Mouse (Mus musculus): ENCODE measurements around the gene Flrt1. TPM values are rescaled to one million over a fixed set of nuclear protein-coding genes. Genes with fewer than 3 reads are reported as not detected.

Flrt1 gene
- total and polyA plus RNA-seq, 3 experiments: 0.84 to 1.2 (median 1.1) TPM

DNA sequence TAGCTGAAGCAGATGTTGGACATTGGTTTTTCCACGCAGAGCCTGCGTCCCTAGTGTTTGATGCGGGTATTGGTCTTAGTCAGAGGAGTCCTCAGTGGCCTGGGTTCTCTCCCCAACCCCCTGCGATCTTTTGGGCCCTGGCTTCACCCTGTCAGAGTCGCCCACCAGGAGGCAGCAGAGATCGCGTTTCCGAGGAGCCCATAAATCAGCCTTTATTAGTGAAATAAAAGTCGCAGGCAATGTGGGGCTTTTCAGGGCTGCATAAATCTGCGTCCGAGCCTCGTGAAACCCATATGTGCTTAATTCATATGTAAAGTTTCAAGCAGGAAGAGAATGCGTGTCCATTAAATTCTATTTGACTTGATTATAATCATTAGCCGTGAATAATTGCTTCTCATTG is 37.4 kb downstream of the Flrt1 start:
- peak; percentile 72 to 87 for DNase-seq
- Histone ChIP-seq H3K36me3 (ENCODE audit: control insufficient read depth, insufficient read depth, low read length) (no peaks in the 10 kb centered on the region), H3K27ac (no peak overlapping the region), H3K79me2 (replicated peaks; ENCODE audit: control insufficient read depth, insufficient read depth, low read length) (no peaks in the 10 kb centered on the region), H3K27me3 (ENCODE audit: control insufficient read depth, insufficient read depth, low read length) (no peaks in the 10 kb centered on the region), H3K4me1 (ENCODE audit: control insufficient read depth, insufficient read depth, low read length) (no peaks in the 10 kb centered on the region; the same call in 1 of the 2 replicates), H3K9ac (ENCODE audit: low read depth, low read length) (no peak overlapping the region), H3K4me3 (no peak overlapping the region)
- TF ChIP-seq CTCF (IDR thresholded peaks at IDR 0.05) (peak; percentile 95), POLR2A (IDR thresholded peaks at IDR 0.05; ENCODE audit: insufficient read depth, low read depth, low read length) (no peak)
- intact Hi-C loops (cut with DNase I): loop anchor here (1.0 to 10.0 kb wide), 3 partner anchors 128 to 369 kb away; partner anchors contain the start of gene Mark2
- WGBS: 12% methylated on average over 14 of the region's 14 CpGs

DNA sequence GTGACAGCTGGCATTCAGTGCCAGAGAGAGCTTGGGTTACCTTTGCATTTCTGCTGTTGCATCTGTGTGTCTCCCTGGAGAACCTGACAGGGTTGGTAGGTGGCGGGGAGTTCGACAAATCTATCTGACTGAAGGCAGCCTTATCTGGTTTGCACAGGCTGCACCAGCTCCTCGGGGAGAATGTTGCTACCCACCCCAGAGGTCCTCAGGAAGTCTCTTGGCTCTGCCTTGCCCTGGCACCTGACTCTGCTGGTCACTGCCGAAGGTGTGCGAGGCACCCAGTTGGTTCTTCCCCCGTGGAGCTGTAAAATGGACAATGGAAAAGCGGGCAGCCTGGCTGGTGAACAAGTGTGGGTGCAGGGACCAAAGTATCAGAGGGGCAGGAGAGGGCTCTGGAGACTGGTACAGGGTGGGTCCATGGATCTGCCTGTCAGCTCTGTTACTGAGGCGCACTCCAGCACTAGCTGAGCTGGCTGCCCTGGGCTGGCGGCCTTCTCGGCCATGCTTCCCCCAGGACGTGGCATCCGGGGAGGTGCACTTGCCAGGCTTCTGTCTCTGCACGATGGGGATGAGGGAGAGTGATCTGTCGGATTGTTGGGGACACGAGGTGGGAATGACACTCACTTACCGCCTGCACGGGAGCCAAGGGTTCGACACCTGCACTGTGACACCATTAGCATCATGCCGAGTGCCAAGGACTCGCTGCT is 38.0 kb downstream of the Flrt1 start:
- H3K4me1 ChIP-seq (ENCODE audit: control insufficient read depth, insufficient read depth, low read length): no peaks in the 10 kb centered on the region
- H3K27me3 ChIP-seq (ENCODE audit: control insufficient read depth, insufficient read depth, low read length): no peaks in the 10 kb centered on the region
- intact Hi-C loops (cut with DNase I): loop anchor here (1.0 to 10.0 kb wide), 3 partner anchors 129 to 370 kb away; partner anchors contain the start of gene Mark2
- H3K4me3 ChIP-seq: no peak overlapping the region
- H3K36me3 ChIP-seq (ENCODE audit: control insufficient read depth, insufficient read depth, low read length): no peaks in the 10 kb centered on the region
- no peak for TF ChIP-seq POLR2A (IDR thresholded peaks at IDR 0.05; ENCODE audit: insufficient read depth, low read depth, low read length)
- WGBS: 52% methylated on average over 20 of the region's 20 CpGs
- no peak for DNase-seq
- H3K79me2 ChIP-seq (replicated peaks; ENCODE audit: control insufficient read depth, insufficient read depth, low read length): no peaks in the 10 kb centered on the region
- no peak overlapping the region for H3K27ac ChIP-seq
- no peak overlapping the region for H3K9ac ChIP-seq (ENCODE audit: low read depth, low read length)

DNA sequence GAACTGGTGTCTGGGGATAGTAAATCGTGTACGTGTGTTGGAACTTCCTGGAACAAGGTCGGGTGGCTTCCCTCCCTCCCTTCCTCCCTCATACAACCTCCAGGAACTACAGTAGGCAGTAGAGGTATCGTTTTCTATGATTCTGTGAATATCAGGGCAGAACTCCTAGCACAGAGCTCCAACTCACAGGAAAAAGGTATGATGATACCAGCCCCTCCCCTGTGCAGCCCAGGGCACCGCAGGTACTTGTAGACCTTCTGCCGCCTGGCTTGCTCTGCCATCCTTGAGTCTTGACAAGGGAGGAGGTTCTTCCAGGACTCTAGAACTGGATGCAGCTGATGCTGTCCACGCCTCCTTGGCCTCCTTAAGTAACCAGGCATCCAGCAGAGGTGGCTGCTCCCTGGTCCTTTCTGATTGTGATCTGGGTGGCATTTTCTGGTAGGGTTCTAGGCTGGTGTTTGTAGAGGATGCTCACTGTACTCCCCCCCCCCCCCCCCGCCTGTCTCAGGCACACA is 38.6 kb downstream of the Flrt1 start:
- Histone ChIP-seq H3K36me3 (ENCODE audit: control insufficient read depth, insufficient read depth, low read length) (no peaks in the 10 kb centered on the region), H3K4me1 (ENCODE audit: control insufficient read depth, insufficient read depth, low read length) (no peaks in the 10 kb centered on the region), H3K9ac (ENCODE audit: low read depth, low read length) (no peak overlapping the region), H3K27ac (no peak overlapping the region), H3K27me3 (ENCODE audit: control insufficient read depth, insufficient read depth, low read length) (no peaks in the 10 kb centered on the region), H3K4me3 (no peak overlapping the region), H3K79me2 (replicated peaks; ENCODE audit: control insufficient read depth, insufficient read depth, low read length) (no peaks in the 10 kb centered on the region)
- no peak for DNase-seq
- TF ChIP-seq CTCF (IDR thresholded peaks at IDR 0.05): no peak
- no peak for TF ChIP-seq POLR2A (IDR thresholded peaks at IDR 0.05; ENCODE audit: insufficient read depth, low read depth, low read length)
- no peak for TF ChIP-seq EP300 (IDR thresholded peaks at IDR 0.05; ENCODE audit: insufficient read depth, low read depth, low read length)
- intact Hi-C loops (cut with DNase I): loop anchor here (5.0 to 10.0 kb wide), 2 partner anchors 278 to 370 kb away; partner anchors contain the start of gene Mark2
- 54% methylated on average over 8 of the region's 8 CpGs for WGBS

DNA sequence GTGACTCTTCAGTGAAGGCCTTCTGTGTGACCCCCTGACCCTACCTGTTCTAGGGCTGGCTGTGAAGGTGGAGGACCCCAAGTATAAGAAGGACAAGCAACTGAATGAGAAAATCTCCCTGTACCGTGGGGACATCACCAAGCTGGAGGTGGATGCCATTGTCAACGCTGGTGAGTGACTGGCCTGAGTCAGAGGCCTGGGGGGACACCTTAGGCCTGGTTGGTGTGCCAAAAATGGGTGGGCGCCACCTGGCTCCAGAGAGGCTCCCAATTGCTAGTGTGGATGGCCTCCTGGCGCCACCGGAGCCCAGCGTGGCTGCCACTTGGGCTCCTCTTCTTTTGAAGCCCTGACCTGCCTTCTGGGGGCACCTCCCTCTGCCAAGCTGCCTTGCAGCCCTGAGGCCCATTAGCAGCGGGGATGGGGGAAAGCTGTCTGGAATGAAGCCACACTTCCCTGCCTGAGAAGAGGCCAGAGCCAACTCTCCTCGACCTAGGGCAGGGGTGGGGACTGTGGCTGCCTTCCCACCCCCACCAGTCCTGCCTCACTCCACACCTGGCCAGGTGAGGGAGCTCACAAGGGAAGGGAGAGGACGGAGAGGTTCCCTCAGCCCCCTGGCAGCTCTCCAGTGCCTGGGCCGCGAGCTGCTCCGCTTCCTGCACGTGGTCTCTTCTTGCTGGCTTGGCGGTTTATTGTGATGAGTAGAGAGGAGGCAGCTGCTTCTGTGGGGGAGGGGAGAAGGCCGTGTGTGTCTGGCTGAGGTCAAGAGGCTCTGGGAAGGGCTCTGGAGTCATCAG is 39.3 kb downstream of the Flrt1 start:
- peak in 1 of 2 experiments; percentile 34 for DNase-seq
- Histone ChIP-seq H3K79me2 (replicated peaks; ENCODE audit: control insufficient read depth, insufficient read depth, low read length) (no peaks in the 10 kb centered on the region), H3K4me1 (ENCODE audit: control insufficient read depth, insufficient read depth, low read length) (no peaks in the 10 kb centered on the region), H3K27me3 (ENCODE audit: control insufficient read depth, insufficient read depth, low read length) (no peaks in the 10 kb centered on the region), H3K9ac (ENCODE audit: low read depth, low read length) (no peak overlapping the region), H3K4me3 (no peak overlapping the region), H3K36me3 (ENCODE audit: control insufficient read depth, insufficient read depth, low read length) (no peaks in the 10 kb centered on the region), H3K27ac (no peak overlapping the region)
- intact Hi-C loops (cut with DNase I): loop anchor here (5.0 to 10.0 kb wide), 2 partner anchors 279 to 371 kb away; partner anchors contain the start of gene Mark2
- 38% methylated on average over 15 of the region's 15 CpGs for WGBS
- no peak for TF ChIP-seq CTCF (IDR thresholded peaks at IDR 0.05)
- no peak for TF ChIP-seq POLR2A (IDR thresholded peaks at IDR 0.05; ENCODE audit: insufficient read depth, low read depth, low read length)
- TF ChIP-seq EP300 (IDR thresholded peaks at IDR 0.05; ENCODE audit: insufficient read depth, low read depth, low read length): no peak

DNA sequence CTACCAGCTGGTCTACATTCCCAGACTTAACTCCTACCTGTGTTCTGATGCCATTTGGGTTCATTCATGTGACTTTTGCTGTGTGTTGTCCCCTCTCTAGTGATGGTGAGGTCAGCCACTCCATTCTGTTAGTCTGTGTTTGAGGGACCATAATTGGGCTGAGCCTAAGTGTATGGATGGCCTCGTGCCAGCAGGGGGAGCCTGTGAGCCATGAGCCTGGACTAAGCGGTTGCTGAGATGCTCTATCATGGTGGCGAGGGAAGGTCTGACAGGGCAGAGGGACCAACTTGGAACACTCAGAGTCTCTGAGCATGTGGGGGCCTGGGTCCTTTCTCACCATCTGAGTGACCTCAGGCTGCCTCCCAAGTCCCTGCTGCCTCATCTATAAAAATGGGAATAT is 41.0 kb downstream of the Flrt1 start:
- Histone ChIP-seq H3K4me1 (ENCODE audit: control insufficient read depth, insufficient read depth, low read length) (no peaks in the 10 kb centered on the region), H3K36me3 (ENCODE audit: control insufficient read depth, insufficient read depth, low read length) (no peaks in the 10 kb centered on the region), H3K79me2 (replicated peaks; ENCODE audit: control insufficient read depth, insufficient read depth, low read length) (no peaks in the 10 kb centered on the region), H3K4me3 (no peak overlapping the region), H3K9ac (ENCODE audit: low read depth, low read length) (no peak overlapping the region), H3K27ac (no peak overlapping the region), H3K27me3 (ENCODE audit: control insufficient read depth, insufficient read depth, low read length) (no peaks in the 10 kb centered on the region)
- WGBS: 2% methylated on average over 3 of the region's 3 CpGs
- intact Hi-C loops (cut with DNase I): loop anchor here (1.0 to 10.0 kb wide), 2 partner anchors 132 to 280 kb away; partner anchors contain the start of gene Mark2
- TF ChIP-seq EP300 (IDR thresholded peaks at IDR 0.05; ENCODE audit: insufficient read depth, low read depth, low read length) (peak; percentile 90), CTCF (IDR thresholded peaks at IDR 0.05) (peak; percentile 98), POLR2A (IDR thresholded peaks at IDR 0.05; ENCODE audit: insufficient read depth, low read depth, low read length) (peak; percentile 30; the same call in 1 of the 2 replicates)
- DNase-seq: peak; percentile 75 to 86
